Mouse (Mus musculus) lung, adult 2 months (tissue): Measurements from ENCODE around the gene Mfsd4b3.

Source experiments
- CTCF ChIP-seq: fragments of 200-500 bp; IDR thresholded peaks from 2 replicates; pipeline ENCODE4 v1.5.1; 2011; ENCODE audit warnings: mild to moderate bottlenecking, low read length, control low read depth; ENCODE audit not compliant: insufficient read depth
- POLR2A ChIP-seq: fragments of 200-500 bp; IDR thresholded peaks from 2 replicates; pipeline ENCODE4 v1.6.1; 2011; ENCODE audit warnings: low read depth, mild to moderate bottlenecking, control low read depth, low read length, borderline replicate concordance; ENCODE audit errors: extremely low read depth

DNA sequence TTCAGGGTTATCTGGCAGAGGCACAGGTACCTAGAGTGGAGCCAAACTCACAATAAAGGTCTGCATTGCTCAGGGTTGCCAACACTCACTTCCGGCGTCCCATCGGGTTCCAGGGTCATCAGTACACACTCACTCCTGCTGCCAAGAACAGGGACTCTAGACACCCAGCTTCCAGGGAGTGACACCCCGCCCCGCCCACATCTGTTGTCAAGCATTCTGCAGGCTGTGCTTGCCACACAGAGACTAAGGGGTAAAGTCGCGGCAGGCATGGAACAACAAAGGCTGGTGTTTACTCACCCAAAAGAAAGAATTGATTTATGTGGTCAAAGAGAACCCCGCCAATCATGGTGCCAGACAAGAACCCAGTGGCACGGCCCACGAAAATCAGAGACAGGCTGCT, 47.0 kb upstream of the Mfsd4b3 start:
- TF ChIP-seq CTCF (no peak), POLR2A (no peak)
